Mouse (Mus musculus) left cerebral cortex, postnatal 14 days (tissue): ENCODE measurements around the gene Gm8246. TPM values are rescaled to one million over a fixed set of nuclear protein-coding genes. Genes with fewer than 3 reads are reported as not detected.
"Not testable (repeated sequence)": the region's sequence is repeated elsewhere in the genome, so short reads cannot be mapped to it uniquely, and the experiment has no call there.

Source experiments
- DNase-seq, 2 experiments: peaks; one replicate each; pipeline ENCODE4 v3.0.0; 2021 to 2022; ENCODE audit warnings: low spot score in 2 of 2, mixed read lengths in 1 of 2
- intact Hi-C: fragments of 180-260 bp; cut with DNase I; formaldehyde crosslinking; loops from one replicate; pipeline ENCODE4 v1.15.1; 2025
- long read RNA-seq, 2 experiments: library from polyadenylated mRNA; stranded (forward); transcript quantifications; one replicate each; pipeline ENCODE4 v2.0.0; 2021
- total RNA-seq, 2 experiments: library from RNA; stranded (reverse); gene quantifications; 2 replicates each; pipeline ENCODE4 v1.2.3; 2021

The Gm8246 gene
- total RNA-seq: not detected
- long read RNA-seq, experiment 1: 0 reads
- long read RNA-seq, experiment 2: 0 reads

DNA sequence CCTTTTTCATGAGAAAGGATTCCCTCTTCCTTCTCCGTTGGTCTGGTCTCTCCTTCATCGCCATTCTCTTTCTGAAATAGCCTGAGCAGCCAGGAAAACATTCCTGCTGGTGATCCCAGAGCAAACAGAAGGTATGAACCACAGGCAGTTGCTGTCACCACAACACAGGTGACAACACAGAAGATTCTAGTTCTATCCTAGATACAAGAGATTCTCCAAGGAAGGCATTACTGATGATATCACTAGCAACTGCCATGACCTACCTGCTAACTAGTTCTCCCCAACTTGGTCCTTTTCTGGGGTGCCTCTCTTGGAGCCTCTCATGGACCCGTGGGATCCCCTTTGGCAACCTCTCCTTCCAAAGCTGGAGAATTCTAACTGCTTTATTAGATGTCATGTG, at the start of gene Gm8246:
Gene Gm8246, minus strand, starts transcription at position 101 of the 400 bp plus-strand sequence.
- intact Hi-C loops, DNase-seq: not testable (repeated sequence)

GRCm38 (mm10) chr14:5501374-5501773, 23.7 kb upstream of the Gm8246 start, which contains the start of gene Gm3488:
Gene Gm3488, plus strand, starts transcription at chr14:5501674.
- DNase-seq, intact Hi-C loops: not testable (repeated sequence)

GRCm38 (mm10) chr14:5483907-5484306, 6.3 kb upstream of the Gm8246 start, which contains the start of gene Gm3187:
Gene Gm3187, plus strand, starts transcription at chr14:5484207.
- DNase-seq, intact Hi-C loops: not testable (repeated sequence)

- DNase-seq, intact Hi-C loops: not testable (repeated sequence)
These were observed 17.2 kb downstream of the Gm8246 start for GRCm38 (mm10) chr14:5460469-5460868.

DNA sequence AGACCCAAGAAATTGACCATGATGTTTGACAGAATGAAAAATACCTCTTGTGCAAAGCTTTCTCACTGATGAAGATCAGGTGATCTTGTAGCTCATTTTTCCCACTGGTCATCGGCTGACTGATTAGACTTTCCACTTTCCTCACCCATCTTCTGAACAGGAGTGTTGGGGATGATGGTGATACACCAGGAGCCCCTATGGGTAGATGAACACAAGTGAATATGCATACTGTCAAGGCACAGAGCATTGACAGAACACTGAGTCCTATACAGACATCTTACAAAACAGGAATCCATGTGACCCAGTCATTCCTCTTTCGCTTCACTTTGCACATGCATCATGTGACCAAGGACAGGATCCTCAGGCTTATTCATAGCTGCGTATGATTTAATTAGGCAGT, 22.3 kb downstream of the Gm8246 start, which contains the start of gene Gm3194:
Gene Gm3194, minus strand, starts transcription at position 101 of the 400 bp plus-strand sequence.
- intact Hi-C loops, DNase-seq: not testable (repeated sequence)

Other genes starting within 250 kb of the Gm8246 start
- not detected for gene Gm3526, start 217.2 kb downstream of the Gm8246 start, total RNA-seq
- not detected for gene Gm3542, start 142.9 kb downstream of the Gm8246 start, total RNA-seq
- gene Gm3500, start 88.8 kb downstream of the Gm8246 start, total RNA-seq: not detected
- 1 to 10 TPM; 1.7 to 2.4 TPM for gene Gm3194, start 22.4 kb downstream of the Gm8246 start, total RNA-seq
- not detected for gene Gm3187, start 6.4 kb upstream of the Gm8246 start, total RNA-seq
- 1 to 10 TPM; 2.0 to 2.4 TPM for gene Gm3488, start 23.8 kb upstream of the Gm8246 start, total RNA-seq
- not detected for gene Gm3532, start 60.7 kb upstream of the Gm8246 start, total RNA-seq
- gene Gm8265, start 155.2 kb upstream of the Gm8246 start, total RNA-seq: not detected
- gene Gm9603, start 209.6 kb upstream of the Gm8246 start, total RNA-seq: not detected